Mouse (Mus musculus): ENCODE measurements at regions not wholly inside any gene's neighbourhood (a gene's known extent, or its start where the extent isn't known, plus 50 kb on each side); places are given as distances from the start of the nearest gene placed in this dataset.

DNA sequence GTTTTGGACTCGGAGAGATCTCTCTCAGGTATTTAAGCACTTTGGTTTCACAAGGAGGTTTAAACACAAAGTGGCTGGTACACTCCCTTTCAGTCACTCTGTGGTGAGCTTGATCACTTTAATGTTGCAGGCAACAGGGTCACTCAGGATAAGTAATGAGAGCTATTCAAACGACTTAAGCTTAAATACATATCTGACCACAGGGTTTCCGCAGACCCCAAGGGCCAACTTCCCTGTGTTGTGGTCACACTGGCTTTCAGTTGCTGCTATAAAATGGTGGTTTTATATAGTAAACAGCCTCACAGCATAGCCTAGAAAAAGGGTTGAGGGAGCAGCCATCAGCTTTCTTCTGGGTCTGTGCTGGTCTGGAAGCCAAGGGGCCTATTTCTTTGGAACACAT, 225.0 kb downstream of the Agtpbp1 start:
- no peaks in the 10 kb centered on the region for H3K27me3 ChIP-seq (ENCODE audit: control insufficient read depth, insufficient read depth, low read length, poor library complexity, severe bottlenecking)
- H3K36me3 ChIP-seq (ENCODE audit: control insufficient read depth, insufficient read depth, low read length, poor library complexity, severe bottlenecking): no peaks in the 10 kb centered on the region
- no peak overlapping the region for H3K9ac ChIP-seq (ENCODE audit: low read depth, poor library complexity, severe bottlenecking)
- TF ChIP-seq POLR2A (IDR thresholded peaks at IDR 0.05; ENCODE audit: insufficient read depth, low read length) (no peak), CTCF (IDR thresholded peaks at IDR 0.05; ENCODE audit: low read depth, low read length) (no peak), EP300 (IDR thresholded peaks at IDR 0.05; ENCODE audit: insufficient read depth, low read depth, low read length) (no peak)
- H3K9me3 ChIP-seq (replicated peaks; ENCODE audit: control insufficient read depth, insufficient read depth, low read length, poor library complexity, severe bottlenecking): no peaks in the 10 kb centered on the region; the same call in 1 of the 2 replicates
- no peaks in the 10 kb centered on the region for H3K4me1 ChIP-seq (ENCODE audit: control insufficient read depth, insufficient read depth, low read length)
- no peak overlapping the region for H3K4me3 ChIP-seq (ENCODE audit: low read depth, low read length)
- H3K27ac ChIP-seq (ENCODE audit: insufficient read depth, low read length): no peak overlapping the region

DNA sequence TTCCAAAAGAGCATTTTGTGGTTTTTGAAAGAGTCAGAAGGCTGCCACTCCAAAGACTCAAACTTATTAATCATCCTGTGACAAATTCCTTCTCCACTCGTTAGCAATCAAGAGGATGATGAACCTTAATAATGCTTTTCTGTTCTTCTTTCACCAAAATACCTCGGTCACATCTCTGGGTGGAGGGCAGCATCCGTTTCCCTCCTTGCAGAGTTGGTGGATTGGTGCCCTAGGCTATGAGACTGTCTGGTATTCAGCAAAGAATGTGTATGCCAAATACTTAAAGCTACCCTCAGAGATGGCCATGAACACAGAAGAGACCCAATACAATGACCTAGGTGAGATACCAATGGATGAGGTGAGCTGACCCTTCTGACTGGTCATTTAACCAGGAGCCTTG, 226.6 kb downstream of the Agtpbp1 start:
- H3K9me3 ChIP-seq (replicated peaks; ENCODE audit: control insufficient read depth, insufficient read depth, low read length, poor library complexity, severe bottlenecking): no peaks in the 10 kb centered on the region; the same call in 1 of the 2 replicates
- TF ChIP-seq EP300 (IDR thresholded peaks at IDR 0.05; ENCODE audit: insufficient read depth, low read depth, low read length) (no peak), CTCF (IDR thresholded peaks at IDR 0.05; ENCODE audit: low read depth, low read length) (no peak), POLR2A (IDR thresholded peaks at IDR 0.05; ENCODE audit: insufficient read depth, low read length) (no peak)
- H3K9ac ChIP-seq (ENCODE audit: low read depth, poor library complexity, severe bottlenecking): no peak overlapping the region
- no peaks in the 10 kb centered on the region for H3K27me3 ChIP-seq (ENCODE audit: control insufficient read depth, insufficient read depth, low read length, poor library complexity, severe bottlenecking)
- no peak overlapping the region for H3K4me3 ChIP-seq (ENCODE audit: low read depth, low read length)
- no peaks in the 10 kb centered on the region for H3K36me3 ChIP-seq (ENCODE audit: control insufficient read depth, insufficient read depth, low read length, poor library complexity, severe bottlenecking)
- no peaks in the 10 kb centered on the region for H3K4me1 ChIP-seq (ENCODE audit: control insufficient read depth, insufficient read depth, low read length)
- H3K27ac ChIP-seq (ENCODE audit: insufficient read depth, low read length): no peak overlapping the region

DNA sequence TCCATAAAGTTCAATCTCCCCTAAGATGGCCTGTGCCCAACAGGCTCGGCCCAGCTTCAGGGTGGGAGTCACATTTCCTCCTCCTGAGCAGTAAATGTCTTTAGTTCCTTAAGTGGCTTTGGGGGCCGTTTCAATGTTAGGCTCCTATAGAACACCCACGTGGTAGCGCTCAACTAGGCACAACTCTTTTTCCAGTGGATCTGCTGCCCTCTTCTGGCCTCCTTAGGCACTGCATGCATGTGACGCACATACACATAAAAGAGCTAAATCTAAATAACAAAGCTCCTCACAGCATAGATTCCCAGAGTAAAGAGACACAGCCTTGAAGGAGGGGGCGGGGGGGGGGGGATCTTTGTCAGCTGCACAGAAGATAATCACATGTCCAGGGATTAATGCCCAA, 233.6 kb downstream of the Agtpbp1 start:
- Histone ChIP-seq H3K4me1 (ENCODE audit: control insufficient read depth, insufficient read depth, low read length) (no peaks in the 10 kb centered on the region), H3K4me3 (ENCODE audit: low read depth, low read length) (no peak overlapping the region), H3K36me3 (ENCODE audit: control insufficient read depth, insufficient read depth, low read length, poor library complexity, severe bottlenecking) (no peaks in the 10 kb centered on the region), H3K27me3 (ENCODE audit: control insufficient read depth, insufficient read depth, low read length, poor library complexity, severe bottlenecking) (no peaks in the 10 kb centered on the region), H3K9ac (ENCODE audit: low read depth, poor library complexity, severe bottlenecking) (no peak overlapping the region), H3K9me3 (replicated peaks; ENCODE audit: control insufficient read depth, insufficient read depth, low read length, poor library complexity, severe bottlenecking) (peaks cover 7% of the 10 kb centered on the region; the same call in 1 of the 2 replicates), H3K27ac (ENCODE audit: insufficient read depth, low read length) (no peak overlapping the region)
- TF ChIP-seq EP300 (IDR thresholded peaks at IDR 0.05; ENCODE audit: insufficient read depth, low read depth, low read length) (no peak), CTCF (IDR thresholded peaks at IDR 0.05; ENCODE audit: low read depth, low read length) (peak; percentile 63), POLR2A (IDR thresholded peaks at IDR 0.05; ENCODE audit: insufficient read depth, low read length) (no peak)

DNA sequence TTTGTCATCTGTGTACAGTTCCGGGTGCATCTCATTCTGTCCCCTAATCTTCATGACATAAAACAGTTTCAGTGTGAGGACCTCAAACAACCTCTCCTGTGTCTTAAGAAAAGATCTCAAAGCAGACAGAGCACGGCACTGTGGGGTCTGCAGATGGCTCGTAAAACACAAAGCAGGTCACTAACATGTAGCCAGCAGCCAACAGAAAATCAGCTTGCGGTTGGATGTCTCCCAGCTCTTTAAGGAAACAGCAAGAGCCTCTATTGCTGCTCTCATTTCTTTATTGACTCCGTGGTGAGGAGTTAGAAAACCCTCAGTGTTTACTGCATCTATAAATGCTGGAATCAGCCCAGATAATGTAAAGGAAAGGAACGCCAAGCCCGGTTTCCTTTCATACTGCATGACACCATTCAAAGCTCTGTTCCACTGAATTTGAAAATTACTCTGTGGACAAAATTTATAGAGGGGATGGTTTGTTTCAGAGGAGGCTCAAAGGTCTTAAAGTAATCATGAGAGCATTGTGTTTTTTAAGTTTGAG, 234.3 kb downstream of the Agtpbp1 start:
- Histone ChIP-seq H3K4me3 (ENCODE audit: low read depth, low read length) (no peak overlapping the region), H3K4me1 (ENCODE audit: control insufficient read depth, insufficient read depth, low read length) (no peaks in the 10 kb centered on the region), H3K27ac (ENCODE audit: insufficient read depth, low read length) (no peak overlapping the region), H3K9me3 (replicated peaks; ENCODE audit: control insufficient read depth, insufficient read depth, low read length, poor library complexity, severe bottlenecking) (peaks cover 7% of the 10 kb centered on the region; the same call in 1 of the 2 replicates), H3K27me3 (ENCODE audit: control insufficient read depth, insufficient read depth, low read length, poor library complexity, severe bottlenecking) (no peaks in the 10 kb centered on the region), H3K36me3 (ENCODE audit: control insufficient read depth, insufficient read depth, low read length, poor library complexity, severe bottlenecking) (no peaks in the 10 kb centered on the region), H3K9ac (ENCODE audit: low read depth, poor library complexity, severe bottlenecking) (no peak overlapping the region)
- no peak for TF ChIP-seq POLR2A (IDR thresholded peaks at IDR 0.05; ENCODE audit: insufficient read depth, low read length)
- no peak for TF ChIP-seq EP300 (IDR thresholded peaks at IDR 0.05; ENCODE audit: insufficient read depth, low read depth, low read length)
- TF ChIP-seq CTCF (IDR thresholded peaks at IDR 0.05; ENCODE audit: low read depth, low read length): no peak

DNA sequence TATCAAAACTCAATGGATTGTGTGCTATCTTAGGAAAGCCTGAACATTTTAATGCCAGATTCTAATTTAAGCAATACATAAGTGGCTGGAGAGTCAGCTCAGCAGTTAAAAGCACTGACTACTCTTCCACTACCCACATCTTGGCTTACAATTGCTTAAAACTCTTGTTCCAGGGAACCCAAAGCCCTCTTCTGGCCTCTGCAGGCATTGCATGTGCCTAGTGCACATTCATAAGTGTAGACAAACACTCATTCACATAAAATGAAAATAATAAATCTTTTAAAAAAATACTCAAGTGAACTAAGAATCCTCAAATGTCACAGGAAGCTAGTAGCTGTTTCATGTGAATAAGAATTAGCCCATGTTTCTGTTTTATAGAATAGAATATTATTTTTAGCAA, 236.5 kb downstream of the Agtpbp1 start:
- Histone ChIP-seq H3K36me3 (ENCODE audit: control insufficient read depth, insufficient read depth, low read length, poor library complexity, severe bottlenecking) (no peaks in the 10 kb centered on the region), H3K4me1 (ENCODE audit: control insufficient read depth, insufficient read depth, low read length) (no peaks in the 10 kb centered on the region)
- TF ChIP-seq CTCF (IDR thresholded peaks at IDR 0.05; ENCODE audit: low read depth, low read length) (no peak), EP300 (IDR thresholded peaks at IDR 0.05; ENCODE audit: insufficient read depth, low read depth, low read length) (no peak), POLR2A (IDR thresholded peaks at IDR 0.05; ENCODE audit: insufficient read depth, low read length) (no peak)

DNA sequence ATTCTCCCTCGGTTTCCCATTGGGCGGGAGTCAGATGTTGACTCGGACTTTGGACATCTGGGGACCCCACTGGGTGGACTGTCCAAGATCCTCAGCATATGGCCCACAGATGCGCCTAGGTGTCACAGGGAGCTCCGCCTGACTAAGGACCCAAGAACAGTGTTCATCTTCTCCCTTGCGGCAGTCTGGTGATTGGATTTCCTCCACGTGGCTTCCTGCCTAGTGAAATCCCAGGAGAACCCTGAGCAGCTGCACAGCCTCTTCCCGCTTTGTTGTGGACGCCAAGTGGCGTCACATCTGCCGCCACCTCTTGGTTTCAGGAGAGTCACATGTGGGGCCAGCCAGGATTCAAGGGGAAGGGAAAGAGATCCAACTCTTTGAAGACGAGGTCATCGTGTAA, 243.2 kb downstream of the Agtpbp1 start:
- Histone ChIP-seq H3K36me3 (ENCODE audit: control insufficient read depth, insufficient read depth, low read length, poor library complexity, severe bottlenecking) (no peaks in the 10 kb centered on the region), H3K9me3 (replicated peaks; ENCODE audit: control insufficient read depth, insufficient read depth, low read length, poor library complexity, severe bottlenecking) (no peaks in the 10 kb centered on the region)

More for the DNA sequence above, 236.5 kb downstream of the Agtpbp1 start:
- peaks cover 7% of the 10 kb centered on the region; the same call in 1 of the 2 replicates for H3K9me3 ChIP-seq (replicated peaks; ENCODE audit: control insufficient read depth, insufficient read depth, low read length, poor library complexity, severe bottlenecking)
- H3K27me3 ChIP-seq (ENCODE audit: control insufficient read depth, insufficient read depth, low read length, poor library complexity, severe bottlenecking): no peaks in the 10 kb centered on the region
- H3K9ac ChIP-seq (ENCODE audit: low read depth, poor library complexity, severe bottlenecking): no peak overlapping the region
- no peak overlapping the region for H3K27ac ChIP-seq (ENCODE audit: insufficient read depth, low read length)
- H3K4me3 ChIP-seq (ENCODE audit: low read depth, low read length): no peak overlapping the region

More for the DNA sequence above, 243.2 kb downstream of the Agtpbp1 start:
- Histone ChIP-seq H3K4me1 (ENCODE audit: control insufficient read depth, insufficient read depth, low read length) (no peaks in the 10 kb centered on the region), H3K4me3 (ENCODE audit: low read depth, low read length) (no peak overlapping the region), H3K27ac (ENCODE audit: insufficient read depth, low read length) (no peak overlapping the region), H3K9ac (ENCODE audit: low read depth, poor library complexity, severe bottlenecking) (no peak overlapping the region), H3K27me3 (ENCODE audit: control insufficient read depth, insufficient read depth, low read length, poor library complexity, severe bottlenecking) (peaks cover 3% of the 10 kb centered on the region; the same call in 1 of the 2 replicates)
- TF ChIP-seq POLR2A (IDR thresholded peaks at IDR 0.05; ENCODE audit: insufficient read depth, low read length) (no peak), CTCF (IDR thresholded peaks at IDR 0.05; ENCODE audit: low read depth, low read length) (no peak), EP300 (IDR thresholded peaks at IDR 0.05; ENCODE audit: insufficient read depth, low read depth, low read length) (no peak)
